Mouse (Mus musculus) liver, embryonic 16.5 days (tissue): ENCODE measurements at regions not wholly inside any gene's neighbourhood (a gene's known extent, or its start where the extent isn't known, plus 50 kb on each side); places are given as distances from the start of the nearest gene placed in this dataset.

Experiments used
- ATAC-seq: fragments of 200-750 bp; cut with Nextera tagmentation; 2 replicates; pipeline ENCODE4 v1.8.0; 2017; ENCODE audit warnings: low read depth, mild to moderate bottlenecking, moderate number of reproducible peaks, moderate library complexity
- H3K27ac ChIP-seq: fragments of 300-500 bp; sonication (generic); 2 replicates; pipeline ENCODE4 v1.5.1; 2014; ENCODE audit warnings: mild to moderate bottlenecking, low read length
- H3K27me3 ChIP-seq: fragments of 300-500 bp; sonication (generic); 2 replicates; pipeline ENCODE4 v1.6.1; 2014; ENCODE audit warnings: low read depth, low read length, mixed read lengths; ENCODE audit not compliant: control insufficient read depth, insufficient read depth
- H3K36me3 ChIP-seq: fragments of 300-500 bp; sonication (generic); 2 replicates; pipeline ENCODE4 v1.6.1; 2014; ENCODE audit warnings: mild to moderate bottlenecking; ENCODE audit not compliant: control insufficient read depth, insufficient read depth
- H3K4me1 ChIP-seq: fragments of 300-500 bp; sonication (generic); 2 replicates; pipeline ENCODE4 v1.6.1; 2014; ENCODE audit warnings: low read depth, low read length, mixed read lengths; ENCODE audit not compliant: control insufficient read depth
- H3K4me2 ChIP-seq: fragments of 300-500 bp; sonication (generic); 2 replicates; pipeline ENCODE4 v1.6.1; 2014; ENCODE audit warnings: low read depth, low read length, mixed read lengths
- H3K4me3 ChIP-seq: fragments of 300-500 bp; sonication (generic); 2 replicates; pipeline ENCODE4 v1.5.1; 2014; ENCODE audit warnings: low read depth, mild to moderate bottlenecking, low read length
- H3K9ac ChIP-seq: fragments of 300-500 bp; sonication (generic); 2 replicates; pipeline ENCODE4 v1.6.1; 2014; ENCODE audit warnings: low read depth, low read length
- H3K9me3 ChIP-seq: fragments of 300-500 bp; sonication (generic); replicated peaks from 2 replicates; pipeline ENCODE4 v1.6.1; 2016; ENCODE audit warnings: low read length; ENCODE audit not compliant: control insufficient read depth
- WGBS: fragments of 180-500 bp; shearing (Covaris S2); extraction: QIAGEN DNeasy Blood & Tissue Kit; methylation state at CpG from one replicate; pipeline ENCODE4 v1.1.7; 2014; ENCODE audit not compliant: insufficient replicate concordance; 5-methylcytosine and 5-hydroxymethylcytosine counted together

GRCm38 (mm10) chr6:24233626-24234025 lies 65.7 kb upstream of the Slc13a1 start:
- no peak for ATAC-seq
- WGBS: 50% methylated on average over 2 of the region's 2 CpGs

GRCm38 (mm10) chr6:24220589-24220988 lies 52.7 kb upstream of the Slc13a1 start:
- Histone ChIP-seq H3K9ac (no peak overlapping the region), H3K4me3 (no peak overlapping the region), H3K9me3 (no peaks in the 10 kb centered on the region), H3K4me2 (no peak overlapping the region), H3K27ac (no peak overlapping the region), H3K36me3 (no peaks in the 10 kb centered on the region), H3K27me3 (no peaks in the 10 kb centered on the region), H3K4me1 (no peaks in the 10 kb centered on the region)
- ATAC-seq: no peak
- WGBS: 53% methylated on average over 1 of the region's 1 CpGs

More at GRCm38 (mm10) chr6:24233626-24234025, 65.7 kb upstream of the Slc13a1 start:
- H3K4me2 ChIP-seq: no peak overlapping the region
- H3K9me3 ChIP-seq: no peaks in the 10 kb centered on the region
- no peaks in the 10 kb centered on the region for H3K27me3 ChIP-seq
- no peak overlapping the region for H3K9ac ChIP-seq
- no peaks in the 10 kb centered on the region for H3K36me3 ChIP-seq
- H3K4me3 ChIP-seq: no peak overlapping the region
- no peaks in the 10 kb centered on the region for H3K4me1 ChIP-seq
- no peak overlapping the region for H3K27ac ChIP-seq

- H3K4me2 ChIP-seq: no peak overlapping the region
- H3K36me3 ChIP-seq: no peaks in the 10 kb centered on the region
- no peak overlapping the region for H3K27ac ChIP-seq
- H3K27me3 ChIP-seq: no peaks in the 10 kb centered on the region
- WGBS: 50% methylated on average over 3 of the region's 3 CpGs
- H3K4me3 ChIP-seq: no peak overlapping the region
- H3K4me1 ChIP-seq: no peaks in the 10 kb centered on the region
- no peak for ATAC-seq
- no peaks in the 10 kb centered on the region for H3K9me3 ChIP-seq
- H3K9ac ChIP-seq: no peak overlapping the region
These were observed 52.1 kb upstream of the Slc13a1 start for GRCm38 (mm10) chr6:24219882-24220522.
